Mouse (Mus musculus): ENCODE results near the gene Zeb2.

Zeb2 gene

GRCm38 (mm10) chr2:45117087-45117561, at the start of gene Zeb2:
Zeb2 (minus strand) TSS chr2:45117395.
- no peak for DNase-seq (ENCODE audit: low spot score)

GRCm38 (mm10) chr2:45158785-45159184, 41.6 kb upstream of the Zeb2 start:
- DNase-seq (ENCODE audit: low spot score): no peak

- no peak for DNase-seq (ENCODE audit: low spot score)
Observed at GRCm38 (mm10) chr2:45158351-45158782, 41.2 kb upstream of the Zeb2 start.

- no peak for DNase-seq (ENCODE audit: low spot score)
Observed at GRCm38 (mm10) chr2:45153315-45153714, 36.1 kb upstream of the Zeb2 start.

GRCm38 (mm10) chr2:45143162-45143561, 26.0 kb upstream of the Zeb2 start:
- DNase-seq (ENCODE audit: low spot score): no peak

- no peak for DNase-seq (ENCODE audit: low spot score)
Observed at GRCm38 (mm10) chr2:45138906-45139305, 21.7 kb upstream of the Zeb2 start.

- no peak for DNase-seq (ENCODE audit: low spot score)
Observed at GRCm38 (mm10) chr2:45136783-45137182, 19.6 kb upstream of the Zeb2 start.

- DNase-seq (ENCODE audit: low spot score): no peak
Observed at GRCm38 (mm10) chr2:45133225-45133624, 16.0 kb upstream of the Zeb2 start.

GRCm38 (mm10) chr2:45130461-45131156, 13.4 kb upstream of the Zeb2 start:
- no peak for DNase-seq (ENCODE audit: low spot score)

GRCm38 (mm10) chr2:45129556-45129955, 12.4 kb upstream of the Zeb2 start:
- no peak for DNase-seq (ENCODE audit: low spot score)

- DNase-seq (ENCODE audit: low spot score): no peak
Observed at GRCm38 (mm10) chr2:45128696-45129095, 11.5 kb upstream of the Zeb2 start.

GRCm38 (mm10) chr2:45126401-45126800, 9.2 kb upstream of the Zeb2 start:
- DNase-seq (ENCODE audit: low spot score): no peak

GRCm38 (mm10) chr2:45125181-45125580, 8.0 kb upstream of the Zeb2 start:
- DNase-seq (ENCODE audit: low spot score): no peak

- DNase-seq (ENCODE audit: low spot score): no peak
Observed at GRCm38 (mm10) chr2:45123490-45123889, 6.3 kb upstream of the Zeb2 start.

- no peak for DNase-seq (ENCODE audit: low spot score)
Observed at GRCm38 (mm10) chr2:45118121-45118520, 926 bp upstream of the Zeb2 start.

GRCm38 (mm10) chr2:45117592-45117991, 397 bp upstream of the Zeb2 start:
- no peak for DNase-seq (ENCODE audit: low spot score)

GRCm38 (mm10) chr2:45116531-45117024, 617 bp downstream of the Zeb2 start:
- DNase-seq (ENCODE audit: low spot score): no peak

GRCm38 (mm10) chr2:45115720-45116495, 1.3 kb downstream of the Zeb2 start:
- DNase-seq (ENCODE audit: low spot score): no peak

GRCm38 (mm10) chr2:45115211-45115610, 2.0 kb downstream of the Zeb2 start:
- DNase-seq (ENCODE audit: low spot score): no peak

- DNase-seq (ENCODE audit: low spot score): no peak
Observed at GRCm38 (mm10) chr2:45114596-45114995, 2.6 kb downstream of the Zeb2 start.

- no peak for DNase-seq (ENCODE audit: low spot score)
Observed at GRCm38 (mm10) chr2:45113912-45114311, 3.3 kb downstream of the Zeb2 start.

GRCm38 (mm10) chr2:45112891-45113683, 4.1 kb downstream of the Zeb2 start:
- no peak for DNase-seq (ENCODE audit: low spot score)
